Mouse (Mus musculus) CD4-positive, CD25-positive, alpha-beta regulatory T cell, adult 2 months (primary cell): ENCODE measurements around the gene Siae.

Source experiments
- DNase-seq: peaks from one replicate; pipeline ENCODE4 v3.0.0-alpha.2; 2012; ENCODE audit warnings: low read depth, low spot score

Gene Siae

DNA sequence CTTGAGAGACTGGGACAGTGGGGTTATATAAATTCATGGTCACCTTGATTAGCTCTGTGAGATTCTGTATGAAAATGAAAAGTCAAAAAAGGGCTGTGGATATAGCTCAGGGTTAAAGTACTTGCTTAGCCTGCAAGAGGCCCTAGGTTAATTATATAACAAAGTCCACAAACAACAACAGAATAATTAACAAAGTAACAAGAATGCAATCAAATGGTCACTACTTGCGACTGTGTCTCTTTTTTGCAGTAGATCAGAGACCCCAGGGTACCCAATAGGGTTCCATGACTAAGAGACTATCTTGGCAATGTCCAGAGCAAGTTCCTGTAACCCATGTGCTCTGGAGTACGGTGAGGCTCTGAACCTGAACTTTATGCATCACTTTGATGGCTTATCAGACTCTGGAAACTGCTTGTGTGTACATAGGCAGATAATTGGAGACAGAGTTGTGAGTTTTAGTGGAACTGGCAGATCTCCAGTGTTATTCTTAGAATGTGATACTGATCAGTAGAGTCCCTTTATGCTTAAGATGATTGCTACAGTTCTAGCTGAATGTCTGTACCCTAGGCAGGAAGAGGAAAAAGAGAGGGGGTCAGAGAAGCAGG, 13.8 kb downstream of the Siae start:
- DNase-seq, result no peak

DNA sequence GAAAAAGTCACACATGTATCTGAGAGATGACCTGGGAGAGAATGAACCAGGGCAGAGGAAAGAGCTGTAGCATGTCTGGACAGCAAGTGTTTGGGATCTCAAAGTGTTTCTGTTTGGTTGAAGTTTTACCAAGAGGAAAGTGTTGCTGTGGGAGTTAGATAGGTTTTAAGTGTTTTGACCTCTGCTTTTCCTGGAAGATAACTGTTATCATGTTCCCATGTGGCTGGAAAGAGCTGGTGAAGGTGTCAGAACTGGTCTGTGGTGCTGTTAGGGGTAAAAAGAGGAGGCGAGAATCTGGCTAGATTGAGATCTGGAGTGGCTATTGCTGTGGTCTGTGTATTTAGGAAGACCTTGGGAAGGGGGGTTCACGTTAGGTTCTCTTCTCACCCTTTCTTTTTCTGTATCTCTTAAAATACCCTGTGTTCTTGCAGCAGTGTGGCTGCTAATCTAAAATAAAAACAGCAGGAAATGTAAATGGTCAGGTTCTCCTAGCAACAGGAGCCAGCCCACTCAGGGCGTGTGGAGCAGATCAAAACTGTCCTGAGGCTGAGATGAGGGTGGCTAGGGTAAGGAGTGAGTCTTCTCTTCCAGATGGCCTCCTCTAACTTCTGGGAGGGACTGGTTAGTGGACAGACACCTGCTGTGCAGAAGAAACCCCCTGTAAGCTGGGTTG, 16.8 kb downstream of the Siae start:
- DNase-seq, result no peak

DNA sequence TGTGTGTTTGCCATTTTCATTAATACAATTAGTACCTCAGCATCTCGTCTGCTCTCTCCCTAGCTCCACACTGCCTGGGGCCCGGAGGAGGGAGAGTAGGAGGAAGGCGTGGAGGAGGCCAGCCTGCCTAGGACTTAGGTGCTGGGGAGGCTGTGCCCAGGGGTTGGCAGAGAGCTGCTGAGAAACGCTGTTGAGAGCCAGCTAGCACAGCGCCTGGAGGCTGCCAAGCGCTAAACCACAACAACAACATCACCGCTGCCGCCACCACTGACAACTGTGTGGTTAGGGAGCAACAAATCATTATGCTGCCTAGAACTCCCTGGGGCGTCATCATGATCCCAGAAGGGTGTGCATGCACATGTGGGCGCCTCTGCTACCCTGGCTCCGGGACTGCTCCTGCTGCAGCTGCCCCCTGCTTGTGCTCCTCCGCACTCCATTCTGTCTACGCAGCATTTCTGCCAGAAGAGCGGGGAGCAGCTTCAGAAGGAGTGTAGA, 21.0 kb downstream of the Siae start:
- DNase-seq, result no peak

DNA sequence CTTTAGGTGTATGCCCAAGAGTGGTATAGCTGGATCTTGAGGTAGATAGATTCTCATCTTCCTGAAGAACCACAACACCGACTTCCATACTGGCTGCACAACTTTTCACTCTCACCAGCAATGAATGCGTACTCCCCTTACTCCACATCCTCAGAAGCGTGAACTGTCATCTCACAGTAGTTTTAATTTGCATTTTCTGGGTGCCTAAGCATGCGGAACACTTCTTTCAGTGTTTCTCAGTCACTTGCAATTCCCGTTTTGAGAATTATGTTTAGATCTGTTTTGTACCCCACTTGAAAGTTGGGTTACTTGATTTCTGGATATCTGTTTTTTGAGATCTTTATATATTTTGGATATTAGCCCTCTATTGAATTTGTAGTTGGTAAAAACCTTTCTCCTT, 28.1 kb downstream of the Siae start:
- no peak for DNase-seq

DNA sequence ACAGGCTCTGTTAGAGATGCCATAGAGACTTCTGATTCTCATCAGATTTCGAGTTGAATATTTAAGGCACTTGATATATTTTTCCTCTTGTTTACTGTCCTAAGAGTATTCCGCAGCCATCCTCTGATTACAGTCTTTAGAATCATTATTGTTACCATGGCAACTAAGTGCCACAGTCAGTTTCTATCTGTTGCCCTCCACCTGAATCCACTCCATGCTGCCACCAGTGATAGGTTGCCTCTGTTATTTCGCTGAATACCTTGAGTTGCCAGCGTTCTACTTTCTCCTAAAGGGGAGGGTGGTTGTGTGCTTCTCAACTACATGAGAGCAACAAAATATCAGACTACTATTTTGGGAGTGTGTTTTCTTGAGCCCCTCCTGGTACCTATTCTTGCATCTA, 31.2 kb downstream of the Siae start:
- DNase-seq, result no peak

DNA sequence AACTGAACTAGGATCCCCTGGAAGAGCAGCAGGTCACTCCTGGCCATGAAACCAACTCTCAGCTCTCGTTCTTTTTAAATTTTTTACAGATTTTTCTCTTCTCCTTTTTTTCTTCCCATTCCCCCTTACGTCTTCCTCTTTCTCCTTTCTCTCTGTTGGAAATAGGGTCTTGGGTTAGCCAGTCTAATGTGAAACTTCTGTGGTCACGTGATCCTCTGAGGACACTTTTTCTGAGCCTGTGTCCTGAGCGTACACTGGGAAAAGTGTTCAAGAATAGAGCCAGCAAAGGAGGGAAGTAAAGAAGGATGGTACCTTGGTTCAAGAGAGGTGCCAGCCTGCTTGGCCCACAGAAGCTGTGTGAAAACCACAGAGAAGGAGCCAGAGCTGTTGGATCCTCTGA, 34.9 kb downstream of the Siae start:
- DNase-seq, result no peak

DNA sequence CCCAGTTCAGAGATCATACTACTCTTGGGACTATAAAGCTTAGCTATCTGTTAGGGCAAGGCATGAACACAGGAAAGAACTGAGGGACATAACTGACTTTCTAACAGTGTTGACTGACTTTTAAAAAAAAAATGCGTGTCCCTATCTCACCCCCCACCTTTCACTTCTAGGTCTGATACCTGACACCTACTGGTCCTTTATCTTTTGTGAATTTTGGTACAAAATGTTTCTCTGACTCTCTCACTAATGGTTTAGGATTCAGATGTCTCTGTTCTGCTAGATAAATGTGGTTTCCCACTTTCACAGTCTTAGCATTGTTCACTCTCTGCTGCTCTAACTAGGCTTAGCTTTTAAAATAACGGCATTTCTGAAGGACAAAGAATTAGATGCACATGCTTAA, 36.5 kb downstream of the Siae start:
- no peak for DNase-seq

DNA sequence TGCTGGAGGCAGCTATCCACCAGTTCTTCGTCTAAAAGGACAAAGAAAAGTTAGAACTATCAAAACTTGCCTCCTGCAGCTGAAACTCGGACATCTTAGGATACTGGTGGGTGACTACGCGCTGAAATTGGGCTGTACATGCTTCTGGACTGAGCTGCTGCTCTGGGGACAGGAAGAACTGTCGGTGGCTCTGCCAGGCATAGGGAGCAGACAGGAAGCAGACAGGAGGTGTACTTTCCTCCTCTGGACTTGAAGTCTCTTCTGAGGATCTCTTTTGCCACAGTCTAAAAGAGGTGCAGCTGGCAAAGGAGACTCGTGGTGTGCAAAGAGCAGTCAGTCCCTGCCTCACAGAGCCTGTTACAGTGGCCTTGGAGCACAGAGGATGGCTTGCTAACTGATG, 37.1 kb downstream of the Siae start:
- no peak for DNase-seq

DNA sequence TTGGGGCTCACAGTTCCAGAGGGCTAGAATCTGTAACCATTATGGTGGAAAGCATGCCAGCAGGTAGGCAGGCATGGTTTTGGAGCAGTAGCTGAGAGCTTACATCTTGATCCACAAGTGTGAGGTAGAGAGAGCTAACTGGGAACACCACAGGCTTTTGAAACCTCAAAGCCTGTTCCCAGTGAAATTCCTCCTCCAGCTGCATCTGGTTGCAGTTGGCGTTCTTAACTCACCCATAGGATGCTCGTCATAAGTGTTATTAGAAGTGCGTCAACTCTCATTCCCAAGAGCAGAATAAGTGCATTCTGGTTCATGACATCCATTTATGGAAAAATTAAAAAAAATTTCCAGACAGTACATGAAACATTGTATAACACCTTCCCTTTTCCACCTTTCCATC, 38.2 kb downstream of the Siae start:
- DNase-seq, result no peak

DNA sequence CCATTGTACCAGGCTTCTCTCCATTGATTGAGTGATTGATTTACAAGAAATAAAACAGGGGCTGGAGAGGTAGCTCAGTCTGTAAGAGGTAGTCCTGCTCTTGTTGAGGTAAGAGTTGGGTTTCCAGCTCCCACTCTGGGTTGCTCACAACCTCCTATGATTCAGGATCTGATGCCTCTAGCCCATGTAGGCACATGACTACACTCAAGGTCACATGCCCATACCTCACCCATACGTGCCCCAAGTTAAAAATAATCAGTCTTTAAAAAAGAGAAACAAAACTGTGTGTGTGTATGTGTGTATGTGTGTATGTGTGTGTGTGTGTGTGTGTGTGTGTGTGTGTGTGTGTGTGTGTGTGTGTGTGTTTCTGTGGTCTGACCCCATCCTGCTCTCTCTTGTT, 40.1 kb downstream of the Siae start:
- DNase-seq, result no peak

DNA sequence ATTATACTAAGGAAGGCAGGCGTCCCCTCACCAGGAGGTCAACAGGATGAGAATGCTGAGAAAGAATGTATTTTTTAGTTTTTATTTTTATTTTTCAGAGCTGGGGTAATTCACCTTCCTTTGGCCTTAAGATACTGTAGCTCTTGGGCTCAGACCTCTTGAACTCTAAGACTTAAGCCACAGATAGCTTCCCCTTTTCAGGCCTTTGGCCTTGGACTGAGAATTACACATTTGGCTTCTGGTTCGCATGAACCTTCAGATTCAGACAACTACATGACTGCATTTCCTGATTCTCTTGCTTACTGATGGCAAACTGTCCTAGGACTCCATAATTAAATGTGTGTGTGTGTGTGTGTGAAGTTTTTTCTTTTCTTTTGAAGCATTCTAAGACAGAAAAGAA, 43.1 kb downstream of the Siae start:
- no peak for DNase-seq

DNA sequence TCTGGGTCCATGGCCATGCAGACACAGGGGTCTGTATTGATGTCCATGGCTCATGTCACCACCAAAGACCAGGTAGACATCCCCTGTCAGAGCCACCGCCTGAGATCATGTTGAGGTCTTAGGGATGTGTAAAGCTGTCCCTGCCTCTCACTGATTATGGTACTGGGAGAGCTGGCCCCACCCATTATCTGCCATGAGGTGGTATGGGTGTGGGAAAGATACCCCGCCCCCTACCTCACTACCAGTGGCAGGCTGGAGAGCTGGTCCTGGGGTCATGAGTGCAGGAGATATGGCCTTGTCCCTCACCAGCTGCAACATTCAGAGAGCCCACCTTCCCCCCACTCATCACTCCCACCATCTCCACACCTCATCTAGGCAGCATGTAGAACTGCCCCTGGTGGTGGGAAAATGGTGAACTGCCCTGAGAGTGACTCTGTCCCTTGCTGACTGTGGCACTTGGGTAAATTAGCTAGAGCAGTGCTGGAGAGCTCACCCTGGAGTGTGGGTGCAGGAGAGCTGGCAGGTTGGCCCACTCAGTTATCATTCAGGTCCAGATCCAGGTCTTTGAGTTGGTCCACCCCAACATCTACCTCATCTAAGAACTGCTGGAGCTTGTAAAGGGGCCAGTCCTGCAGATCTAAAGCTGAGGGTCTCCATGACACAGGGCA, 45.2 kb downstream of the Siae start:
- no peak for DNase-seq

DNA sequence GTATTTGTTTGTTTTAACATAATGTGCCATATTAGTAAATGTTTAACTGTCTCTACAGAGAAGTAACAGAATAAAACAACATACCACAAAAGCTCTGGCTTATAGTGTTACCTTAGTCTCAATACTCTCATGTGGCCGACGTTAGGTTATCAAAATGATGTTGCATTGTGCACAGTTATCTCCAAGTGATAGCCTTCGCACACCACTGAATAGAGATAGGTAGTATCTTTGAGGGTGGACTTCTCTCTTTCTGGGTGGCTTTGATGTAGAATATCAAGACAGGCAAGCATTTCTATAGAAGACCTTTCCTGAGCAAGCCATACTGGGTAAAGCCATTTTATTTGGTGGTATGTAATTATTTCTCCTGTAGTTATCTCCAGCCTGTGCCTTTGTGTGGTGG, 49.6 kb downstream of the Siae start:
- DNase-seq, result no peak

DNA sequence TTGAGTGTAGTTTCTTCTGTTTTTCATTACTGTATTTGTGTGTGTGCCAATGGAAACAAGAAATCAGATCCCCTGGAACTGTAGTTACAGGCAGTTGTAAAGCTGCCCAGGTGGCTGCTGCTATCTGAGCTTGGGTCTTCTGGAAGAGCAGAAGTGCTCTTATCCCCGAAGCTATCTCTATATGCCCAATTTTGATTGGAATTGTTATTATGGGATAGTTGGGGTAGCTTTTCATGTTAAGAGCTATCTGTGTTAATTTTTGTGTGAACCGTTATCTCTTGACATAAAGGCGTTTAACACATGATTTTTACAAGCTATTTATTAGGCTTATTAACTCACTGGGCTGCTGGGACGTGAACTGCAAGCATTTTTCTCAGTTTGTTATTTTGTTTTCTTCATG, 54.1 kb downstream of the Siae start:
- DNase-seq, result no peak

DNA sequence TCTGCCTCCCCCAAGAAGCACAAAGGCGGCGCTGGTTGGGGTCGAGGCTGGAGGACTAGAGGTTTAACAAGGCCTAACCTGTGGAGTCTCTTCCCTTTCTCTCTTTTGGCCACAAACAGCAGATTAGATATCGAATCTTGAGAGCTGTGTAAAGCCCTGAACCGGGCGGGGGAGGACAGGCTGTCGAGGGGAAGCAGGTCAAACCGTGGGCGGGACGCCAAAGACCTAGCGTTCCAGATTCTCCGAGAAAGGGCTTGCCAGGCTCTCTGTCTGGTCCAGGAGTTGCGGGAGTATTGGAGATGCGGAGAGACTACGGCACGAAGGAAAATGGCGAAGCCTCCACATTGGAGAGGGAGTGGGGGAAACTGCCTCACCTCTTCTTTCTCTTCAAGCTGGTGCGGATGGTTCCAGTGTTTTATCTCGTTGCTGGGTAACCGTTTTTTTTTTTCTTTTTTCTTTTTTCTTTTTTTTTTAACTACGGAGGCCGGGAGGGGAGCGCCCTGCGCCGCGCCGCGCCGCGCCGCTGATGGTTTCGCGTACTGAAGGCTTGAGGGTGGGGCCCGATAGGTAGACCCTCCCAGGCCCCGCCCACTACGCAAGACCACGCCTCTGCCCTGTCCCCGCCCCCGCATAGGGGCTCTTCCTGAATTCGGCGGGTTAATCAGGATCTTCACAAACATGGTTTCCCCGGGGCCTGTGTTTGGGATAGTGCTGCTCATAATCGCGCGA, 57.8 kb downstream of the Siae start, which contains the start of gene Spa17:
Gene Spa17 (minus strand): TSS at position 541 of the 729 bp plus-strand sequence.
- DNase-seq, result peak; percentile 94

DNA sequence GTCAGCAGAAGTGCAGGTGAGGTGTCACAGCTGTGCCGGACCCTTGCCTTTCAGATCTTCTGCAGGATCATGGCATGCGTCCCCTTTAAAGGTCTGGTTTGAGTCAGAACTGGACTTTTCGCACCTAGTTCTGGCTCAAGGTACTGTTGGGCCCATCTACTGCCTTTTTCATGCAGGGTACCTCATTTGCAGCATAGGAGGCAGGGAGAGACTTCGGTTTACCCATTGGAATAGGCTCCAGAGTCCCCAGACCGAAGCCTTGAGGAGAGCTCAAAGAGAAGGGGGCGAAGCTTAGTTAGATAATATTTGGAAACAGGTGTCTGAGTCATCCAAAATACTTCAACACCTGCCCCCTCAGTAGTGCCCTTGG, 58.4 kb downstream of the Siae start:
- no peak for DNase-seq

DNA sequence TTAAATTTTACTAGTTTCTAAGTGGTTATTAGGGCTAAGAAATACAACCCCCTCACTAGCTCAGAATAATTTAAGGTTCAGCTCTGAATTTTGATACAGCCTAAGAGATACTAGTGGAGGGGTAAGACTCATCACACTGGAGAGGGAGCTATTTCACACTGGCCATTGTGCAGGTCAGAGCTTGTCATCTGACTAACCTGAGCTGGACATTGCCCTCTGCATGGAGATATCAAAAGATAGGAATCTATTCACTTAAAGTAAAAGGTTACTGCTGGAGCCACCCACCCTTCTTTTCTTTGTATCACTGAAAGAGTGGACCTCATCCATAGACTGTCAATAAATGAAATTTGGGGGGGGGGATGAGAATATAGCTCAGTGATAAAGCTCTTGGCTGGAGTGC, 58.8 kb downstream of the Siae start:
- DNase-seq, result peak; percentile 8

DNA sequence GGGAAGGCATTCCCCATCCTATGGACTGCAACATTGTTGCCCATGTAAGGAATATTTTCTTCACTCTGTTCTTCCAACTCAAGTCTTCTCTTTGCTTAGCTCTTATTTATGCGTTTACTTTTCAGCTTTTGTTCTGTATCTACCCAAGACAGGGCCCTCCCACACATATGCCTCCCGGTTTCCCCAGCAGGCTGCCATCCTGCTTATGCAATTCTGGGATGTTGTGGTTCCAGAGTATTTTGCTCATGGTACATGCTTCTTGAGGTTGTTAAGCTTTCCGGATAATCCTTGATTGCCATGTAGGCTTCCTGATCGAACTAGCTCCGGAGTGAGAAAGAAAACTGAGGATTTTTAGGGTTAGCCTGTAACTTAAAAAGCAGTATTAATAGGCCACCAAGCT, 59.7 kb downstream of the Siae start:
- no peak for DNase-seq

DNA sequence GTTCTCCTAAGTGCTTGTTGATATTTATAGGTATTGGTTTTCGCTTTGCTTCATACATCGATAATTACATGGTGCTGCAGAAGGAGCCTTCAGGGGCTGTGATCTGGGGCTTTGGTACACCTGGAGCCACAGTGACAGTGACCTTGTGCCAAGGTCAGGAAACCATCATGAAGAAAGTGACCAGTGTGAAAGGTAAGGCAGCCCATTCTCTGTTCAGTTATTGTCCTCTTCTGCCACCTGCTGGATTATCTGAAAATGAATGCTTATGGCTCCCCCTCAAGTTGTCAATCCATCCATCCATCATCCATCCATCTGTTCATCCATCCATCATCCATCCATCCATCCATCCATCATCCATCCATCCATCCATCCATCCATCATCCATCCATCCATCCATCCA, 61.3 kb downstream of the Siae start:
- DNase-seq, result peak; percentile 72

DNA sequence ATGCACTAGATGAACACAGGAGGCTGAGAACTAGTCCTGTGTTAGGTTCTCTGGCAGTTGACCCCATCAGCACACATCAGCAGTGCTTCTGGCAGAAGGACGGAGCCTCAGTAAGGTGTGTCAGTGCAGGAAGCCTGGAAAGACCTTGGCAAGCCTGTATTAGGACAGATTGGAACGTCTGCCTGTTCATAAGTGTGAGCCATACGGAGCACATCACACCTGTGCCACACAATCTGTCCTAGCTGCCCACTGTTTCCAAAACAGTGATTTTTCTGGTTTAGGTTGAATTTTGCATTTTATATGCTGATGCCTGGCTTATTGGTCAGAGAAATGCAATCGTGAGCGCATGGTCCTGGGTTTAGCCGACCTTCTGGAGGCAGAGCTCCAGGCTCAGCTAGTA, 65.8 kb downstream of the Siae start:
- no peak for DNase-seq

DNA sequence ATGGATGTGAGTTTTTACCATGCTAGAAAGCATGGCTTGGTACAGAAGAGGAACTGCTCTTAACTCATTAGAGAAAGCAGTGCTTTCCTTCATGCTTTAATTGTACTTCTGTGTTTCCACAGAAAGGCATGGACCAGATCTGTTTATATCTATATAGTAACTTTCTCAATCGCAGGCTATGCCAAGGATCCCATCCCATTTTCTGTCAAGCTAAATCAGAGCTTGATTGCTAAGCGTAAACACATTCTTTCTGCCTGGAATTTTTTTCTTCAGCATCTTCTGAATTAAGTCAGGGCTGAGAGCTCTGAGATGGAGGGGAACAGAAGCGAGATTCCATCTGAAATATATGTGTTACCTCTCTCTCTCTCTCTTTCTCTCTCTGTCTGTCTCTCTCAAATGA, 68.5 kb downstream of the Siae start:
- DNase-seq, result no peak

DNA sequence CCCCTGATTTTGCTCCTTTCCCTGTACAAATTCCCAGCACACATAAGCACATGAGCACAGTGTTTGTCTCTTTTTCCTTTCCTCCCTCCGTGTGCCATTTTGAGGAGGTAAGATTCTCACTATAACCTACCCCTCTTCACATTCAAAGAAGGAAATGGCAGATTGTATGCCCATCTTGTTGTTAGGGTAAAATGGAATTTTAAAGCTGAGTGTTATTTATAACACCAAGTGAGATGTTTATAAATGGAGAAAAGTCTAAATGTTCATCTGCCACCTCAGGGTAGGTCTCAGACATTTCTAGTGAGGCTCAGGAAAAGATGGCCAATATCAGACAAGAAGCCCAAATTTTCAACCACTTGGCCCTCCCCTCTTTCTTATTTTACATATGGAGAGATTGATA, 69.0 kb downstream of the Siae start:
- no peak for DNase-seq

DNA sequence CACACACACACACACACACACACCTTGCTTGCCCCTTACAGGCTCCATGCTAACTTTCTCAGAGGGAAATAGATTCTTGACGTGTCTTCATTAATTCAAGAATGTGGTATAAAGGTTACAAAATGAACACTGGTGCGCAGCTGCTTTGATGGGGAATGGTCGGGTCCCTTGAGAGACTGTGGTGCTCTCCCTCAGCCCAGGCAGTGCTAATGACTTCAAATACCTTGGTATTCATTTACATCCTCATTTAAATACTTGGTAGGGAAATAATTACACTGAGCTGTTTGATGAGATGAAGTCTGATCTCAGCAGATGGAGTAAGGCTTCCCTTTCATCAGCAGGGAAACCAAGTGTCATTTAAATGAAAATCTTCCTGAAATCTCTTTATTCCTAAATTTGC, 69.6 kb downstream of the Siae start:
- no peak for DNase-seq
